Mouse (Mus musculus): ENCODE measurements around the gene Daxx. TPM values are rescaled to one million over a fixed set of nuclear protein-coding genes. Genes with fewer than 3 reads are reported as not detected.
"Not testable (repeated sequence)": the region's sequence is repeated elsewhere in the genome, so short reads cannot be mapped to it uniquely, and the experiment has no call there.

Gene Daxx
- polyA plus RNA-seq, 1 experiment from 2014 or later = 35.3 TPM

DNA sequence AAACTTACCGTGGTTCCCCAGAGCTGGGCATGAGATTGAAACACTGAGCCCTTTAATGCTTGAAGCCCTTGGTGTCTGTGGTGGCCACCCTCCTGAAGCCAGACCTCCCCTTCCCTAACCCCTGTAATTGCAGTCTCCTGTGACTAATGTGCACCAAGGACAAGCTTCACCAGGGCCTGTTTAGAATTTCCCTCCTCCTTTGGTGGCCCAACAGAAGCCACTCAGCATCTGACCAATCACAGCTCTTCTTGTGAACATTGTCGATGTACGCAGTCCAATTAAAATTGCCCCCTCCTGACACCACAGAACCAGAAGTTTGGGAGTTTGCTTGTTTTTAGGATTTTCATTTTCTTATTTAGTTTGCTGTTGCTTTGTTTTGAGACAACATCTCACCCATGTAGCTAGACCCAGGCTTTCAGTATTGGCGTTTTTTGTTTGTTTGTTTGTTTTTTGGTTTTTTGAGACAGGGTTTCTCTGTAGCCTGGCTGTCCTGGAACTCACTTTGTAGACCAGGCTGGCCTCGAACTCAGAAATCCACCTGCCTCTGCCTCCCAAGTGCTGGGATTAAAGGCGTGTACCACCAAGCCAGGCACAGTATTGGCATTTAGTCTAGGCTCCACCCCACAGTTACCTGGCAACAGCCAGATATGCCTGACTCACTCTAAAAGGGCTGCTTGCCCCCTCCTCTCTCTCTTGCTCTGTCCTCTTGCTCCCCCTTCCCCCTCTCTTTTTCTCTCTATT, 5.1 kb upstream of the Daxx start:
- H3K4me2 ChIP-seq; H3K27me3 ChIP-seq (replicated peaks); H3K27ac ChIP-seq (replicated peaks); ATAC-seq (ENCODE audit: extremely low read depth, insufficient number of reproducible peaks, low FRiP score, low TSS enrichment); H3K9me3 ChIP-seq; H3K36me3 ChIP-seq; H3K4me3 ChIP-seq; H3K9ac ChIP-seq: not testable (repeated sequence)
- 69% methylated on average over 6 of the region's 6 CpGs for WGBS
- peaks cover 18% of the 10 kb centered on the region for H3K4me1 ChIP-seq

- WGBS = 37% methylated on average over 3 of the region's 4 CpGs
- ATAC-seq (ENCODE audit: extremely low read depth, insufficient number of reproducible peaks, low FRiP score, low TSS enrichment); H3K4me2 ChIP-seq; H3K36me3 ChIP-seq; H3K9me3 ChIP-seq; H3K9ac ChIP-seq; H3K4me3 ChIP-seq; H3K27me3 ChIP-seq (replicated peaks); H3K27ac ChIP-seq (replicated peaks): not testable (repeated sequence)
- H3K4me1 ChIP-seq = peaks cover 18% of the 10 kb centered on the region
These were observed 4.4 kb upstream of the Daxx start, which contains the start of gene Platr17 for GRCm38 (mm10) chr17:33904835-33905234. Platr17 (plus strand) TSS chr17:33905135.

GRCm38 (mm10) chr17:33908331-33909076, 710 bp upstream of the Daxx start:
- Histone ChIP-seq H3K9me3 (no peaks in the 10 kb centered on the region), H3K9ac (peak overlapping the region; percentile 80), H3K4me1 (peaks cover 24% of the 10 kb centered on the region), H3K36me3 (peaks cover 29% of the 10 kb centered on the region), H3K27me3 (replicated peaks) (no peaks in the 10 kb centered on the region), H3K27ac (replicated peaks) (peak overlapping the region; percentile 81), H3K4me3 (peak overlapping the region; percentile 75), H3K4me2 (peak overlapping the region; percentile 99)
- under 1% methylated on average over 44 of the region's 44 CpGs for WGBS
- peak; percentile 16; the same call in 1 of the 2 replicates for ATAC-seq (ENCODE audit: extremely low read depth, insufficient number of reproducible peaks, low FRiP score, low TSS enrichment)

DNA sequence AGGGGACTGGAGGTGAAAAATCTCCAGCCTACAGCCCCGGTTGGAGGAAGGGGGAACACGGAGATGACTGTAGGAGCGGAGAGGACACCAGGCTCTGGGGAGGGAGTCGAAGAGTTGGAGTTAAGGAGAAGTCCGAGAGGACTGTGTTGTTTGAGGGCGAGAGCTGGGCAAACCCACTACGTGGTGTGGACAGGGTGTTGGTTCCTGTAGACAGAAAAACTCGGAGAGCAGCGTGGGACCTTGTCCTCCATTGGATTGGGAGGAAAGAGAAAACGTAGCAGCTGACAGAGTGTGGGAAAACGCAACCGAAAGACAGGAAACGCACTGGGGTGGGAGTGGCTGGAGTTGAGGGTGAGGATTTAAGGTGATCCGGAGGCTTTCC, 646 bp downstream of the Daxx start:
- ATAC-seq (ENCODE audit: extremely low read depth, insufficient number of reproducible peaks, low FRiP score, low TSS enrichment) = no peak
- peaks cover 43% of the 10 kb centered on the region for H3K36me3 ChIP-seq
- H3K4me3 ChIP-seq = peak overlapping the region; percentile 75
- 0% methylated on average over 14 of the region's 14 CpGs for WGBS
- peak overlapping the region; percentile 89 for H3K27ac ChIP-seq (replicated peaks)
- peaks cover 29% of the 10 kb centered on the region for H3K4me1 ChIP-seq
- peak overlapping the region; percentile 88 for H3K9ac ChIP-seq
- H3K27me3 ChIP-seq (replicated peaks) = no peaks in the 10 kb centered on the region
- H3K4me2 ChIP-seq = peak overlapping the region; percentile 99
- no peaks in the 10 kb centered on the region for H3K9me3 ChIP-seq

GRCm38 (mm10) chr17:33910346-33911051, 1.3 kb downstream of the Daxx start:
- Histone ChIP-seq H3K4me1 (peaks cover 36% of the 10 kb centered on the region), H3K4me3 (peak overlapping the region; percentile 75), H3K36me3 (peaks cover 47% of the 10 kb centered on the region), H3K4me2 (peak overlapping the region; percentile 99), H3K9ac (peak overlapping the region; percentile 88), H3K27me3 (replicated peaks) (no peaks in the 10 kb centered on the region), H3K9me3 (no peaks in the 10 kb centered on the region), H3K27ac (replicated peaks) (peak overlapping the region; percentile 89)
- WGBS = 46% methylated on average over 11 of the region's 11 CpGs
- ATAC-seq (ENCODE audit: extremely low read depth, insufficient number of reproducible peaks, low FRiP score, low TSS enrichment) = no peak

GRCm38 (mm10) chr17:33911052-33911812, 2.0 kb downstream of the Daxx start:
- ATAC-seq (ENCODE audit: extremely low read depth, insufficient number of reproducible peaks, low FRiP score, low TSS enrichment) = no peak
- Histone ChIP-seq H3K36me3 (peaks cover 47% of the 10 kb centered on the region), H3K27ac (replicated peaks) (no peak overlapping the region), H3K27me3 (replicated peaks) (no peaks in the 10 kb centered on the region), H3K4me1 (peaks cover 36% of the 10 kb centered on the region), H3K9me3 (no peaks in the 10 kb centered on the region), H3K4me2 (peak overlapping the region; percentile 99), H3K4me3 (no peak overlapping the region), H3K9ac (no peak overlapping the region)
- WGBS = 89% methylated on average over 31 of the region's 31 CpGs

- no peak overlapping the region for H3K4me2 ChIP-seq
- ATAC-seq (ENCODE audit: extremely low read depth, insufficient number of reproducible peaks, low FRiP score, low TSS enrichment) = no peak
- WGBS = 91% methylated on average over 28 of the region's 28 CpGs
These were observed 2.7 kb downstream of the Daxx start for GRCm38 (mm10) chr17:33911813-33912414.

GRCm38 (mm10) chr17:33913264-33913663, 4.0 kb downstream of the Daxx start:
- Histone ChIP-seq H3K9ac (no peak overlapping the region), H3K4me2 (no peak overlapping the region), H3K27ac (replicated peaks) (no peak overlapping the region), H3K4me3 (no peak overlapping the region), H3K9me3 (no peaks in the 10 kb centered on the region), H3K27me3 (replicated peaks) (no peaks in the 10 kb centered on the region), H3K4me1 (peaks cover 46% of the 10 kb centered on the region), H3K36me3 (peaks cover 61% of the 10 kb centered on the region)
- 88% methylated on average over 10 of the region's 10 CpGs for WGBS
- no peak for ATAC-seq (ENCODE audit: extremely low read depth, insufficient number of reproducible peaks, low FRiP score, low TSS enrichment)

More at GRCm38 (mm10) chr17:33911813-33912414, 2.7 kb downstream of the Daxx start:
- peaks cover 48% of the 10 kb centered on the region for H3K36me3 ChIP-seq
- H3K27ac ChIP-seq (replicated peaks) = no peak overlapping the region
- H3K9me3 ChIP-seq = no peaks in the 10 kb centered on the region
- H3K27me3 ChIP-seq (replicated peaks) = no peaks in the 10 kb centered on the region
- H3K9ac ChIP-seq = no peak overlapping the region
- peaks cover 41% of the 10 kb centered on the region for H3K4me1 ChIP-seq
- H3K4me3 ChIP-seq = no peak overlapping the region

GRCm38 (mm10) chr17:33913905-33914304, 4.7 kb downstream of the Daxx start:
- Histone ChIP-seq H3K36me3 (peaks cover 63% of the 10 kb centered on the region), H3K27ac (replicated peaks) (no peak overlapping the region)
- no peak for ATAC-seq (ENCODE audit: extremely low read depth, insufficient number of reproducible peaks, low FRiP score, low TSS enrichment)

DNA sequence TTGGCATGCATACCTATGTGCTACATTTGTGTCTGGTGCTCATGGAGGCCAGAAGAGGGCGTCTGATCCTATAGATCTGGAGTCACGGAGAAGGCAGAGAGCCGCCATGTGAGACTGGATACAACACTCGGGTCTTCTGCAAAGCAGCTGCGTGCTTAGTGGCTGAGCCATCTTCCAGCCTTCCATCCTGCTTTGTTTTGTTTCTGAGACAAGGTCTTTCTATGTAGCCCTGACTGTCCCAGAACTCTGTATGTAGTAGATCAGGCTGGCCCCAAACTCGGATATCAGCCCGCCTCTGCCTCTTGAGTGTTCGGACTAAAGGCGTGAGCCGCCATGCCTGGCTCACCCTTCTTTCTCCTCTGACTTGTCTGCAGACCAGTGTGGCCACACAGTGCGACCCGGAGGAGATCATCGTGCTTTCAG, 5.8 kb downstream of the Daxx start:
- Histone ChIP-seq H3K4me1 (peaks cover 53% of the 10 kb centered on the region), H3K36me3 (peaks cover 63% of the 10 kb centered on the region), H3K9me3 (no peaks in the 10 kb centered on the region), H3K27ac (replicated peaks) (peak overlapping the region; percentile 28; the same call in 1 of the 2 replicates), H3K4me3 (peak overlapping the region; percentile 68), H3K27me3 (replicated peaks) (no peaks in the 10 kb centered on the region), H3K9ac (peak overlapping the region; percentile 47; the same call in 1 of the 2 replicates), H3K4me2 (peak overlapping the region; percentile 81)
- WGBS = 70% methylated on average over 13 of the region's 13 CpGs
- ATAC-seq (ENCODE audit: extremely low read depth, insufficient number of reproducible peaks, low FRiP score, low TSS enrichment) = no peak

More at GRCm38 (mm10) chr17:33913905-33914304, 4.7 kb downstream of the Daxx start:
- Histone ChIP-seq H3K9ac (no peak overlapping the region), H3K4me2 (no peak overlapping the region), H3K4me1 (peaks cover 50% of the 10 kb centered on the region), H3K27me3 (replicated peaks) (no peaks in the 10 kb centered on the region), H3K9me3 (no peaks in the 10 kb centered on the region), H3K4me3 (no peak overlapping the region)
- 94% methylated on average over 8 of the region's 8 CpGs for WGBS
